Mouse (Mus musculus) lung, postnatal 0 days (tissue): Measurements from ENCODE around the gene Spata13.

Source experiments
- CTCF ChIP-seq: IDR thresholded peaks from 2 replicates; pipeline ENCODE4 v1.5.1; 2016; ENCODE audit warnings: antibody characterized with exemption, mild to moderate bottlenecking
- EP300 ChIP-seq: IDR thresholded peaks from 2 replicates; pipeline ENCODE4 v1.6.1; 2016; ENCODE audit warnings: antibody characterized with exemption, mild to moderate bottlenecking, control low read depth

DNA sequence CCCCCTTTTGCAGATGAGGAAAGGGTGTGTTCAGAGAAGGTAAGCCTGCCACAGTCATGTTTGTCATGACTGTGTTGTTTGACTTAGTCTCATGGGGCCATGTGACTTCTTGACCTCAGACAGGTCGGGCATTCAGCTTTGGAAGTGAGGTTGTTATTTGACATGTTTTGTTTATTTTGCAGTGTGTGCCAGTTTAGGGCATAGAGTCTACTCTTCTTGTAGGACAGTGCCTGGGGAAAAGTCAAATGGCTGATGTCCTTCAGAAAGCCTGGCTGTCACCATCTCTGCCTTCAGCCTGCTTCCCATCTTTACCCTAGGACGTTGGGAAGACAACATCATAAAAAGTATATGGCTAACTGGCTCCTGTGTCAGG is 2.8 kb downstream of the Spata13 start:
- TF ChIP-seq CTCF (no peak), EP300 (no peak)
